Mouse (Mus musculus) CD4-positive, CD25-positive, alpha-beta regulatory T cell, adult 4 months (primary cell): ENCODE measurements around the gene Dvl1. TPM values are rescaled to one million over a fixed set of nuclear protein-coding genes. Genes with fewer than 3 reads are reported as not detected.
A peak's percentile ranks its signal among the peaks of the same experiment; 100 is the strongest.

Source experiments
- ATAC-seq: one replicate; pipeline ENCODE4 v1.8.0; 2017
- polyA plus RNA-seq, 2 experiments: library from polyadenylated mRNA; unstranded; fragments of 100-300 nt; shearing (Covaris generic); gene quantifications; one replicate each; pipeline ENCODE4 v1.2.1; 2017

Dvl1 gene
- polyA plus RNA-seq, result 1 to 10 TPM; 2.2 to 4.7 TPM

GRCm38 (mm10) chr4:155846871-155847578, at the start of gene Dvl1:
Gene Dvl1 (plus strand): TSS chr4:155847402.
- ATAC-seq, result peak; percentile 86

GRCm38 (mm10) chr4:155802075-155802474, 45.1 kb upstream of the Dvl1 start:
- no peak for ATAC-seq

- peak; percentile 58 for ATAC-seq
Observed at GRCm38 (mm10) chr4:155802741-155803339, 44.4 kb upstream of the Dvl1 start, which contains the start of gene Mrpl20. Gene Mrpl20 (plus strand): TSS chr4:155802878.

GRCm38 (mm10) chr4:155803340-155804041, 43.7 kb upstream of the Dvl1 start:
- ATAC-seq, result peak; percentile 97

GRCm38 (mm10) chr4:155807841-155808240, 39.4 kb upstream of the Dvl1 start:
- no peak for ATAC-seq

GRCm38 (mm10) chr4:155811929-155812664, 35.1 kb upstream of the Dvl1 start, which contains the start of gene Ccnl2:
Gene Ccnl2 (plus strand): TSS chr4:155812489.
- peak; percentile 99 for ATAC-seq

- peak; percentile 13 for ATAC-seq
Observed at GRCm38 (mm10) chr4:155812665-155813181, 34.5 kb upstream of the Dvl1 start.

- no peak for ATAC-seq
Observed at GRCm38 (mm10) chr4:155817533-155817932, 29.7 kb upstream of the Dvl1 start.

- ATAC-seq, result no peak
Observed at GRCm38 (mm10) chr4:155821025-155821424, 26.2 kb upstream of the Dvl1 start.

- ATAC-seq, result no peak
Observed at GRCm38 (mm10) chr4:155823443-155823842, 23.8 kb upstream of the Dvl1 start.

GRCm38 (mm10) chr4:155829866-155830265, 17.3 kb upstream of the Dvl1 start:
- no peak for ATAC-seq

- ATAC-seq, result no peak
Observed at GRCm38 (mm10) chr4:155830596-155830995, 16.6 kb upstream of the Dvl1 start.

GRCm38 (mm10) chr4:155831205-155831766, 15.9 kb upstream of the Dvl1 start, which contains the start of gene Aurkaip1:
Gene Aurkaip1 (plus strand): TSS chr4:155831272.
- peak; percentile 88 for ATAC-seq

- no peak for ATAC-seq
Observed at GRCm38 (mm10) chr4:155831831-155832230, 15.4 kb upstream of the Dvl1 start.

GRCm38 (mm10) chr4:155832321-155832720, 14.9 kb upstream of the Dvl1 start:
- no peak for ATAC-seq

GRCm38 (mm10) chr4:155833234-155833633, 14.0 kb upstream of the Dvl1 start:
- ATAC-seq, result no peak

GRCm38 (mm10) chr4:155833836-155834235, 13.4 kb upstream of the Dvl1 start:
- peak; percentile 44 for ATAC-seq

- ATAC-seq, result no peak
Observed at GRCm38 (mm10) chr4:155837404-155838010, 9.7 kb upstream of the Dvl1 start.

- no peak for ATAC-seq
Observed at GRCm38 (mm10) chr4:155838187-155839153, 8.7 kb upstream of the Dvl1 start.

- ATAC-seq, result no peak
Observed at GRCm38 (mm10) chr4:155839483-155839910, 7.7 kb upstream of the Dvl1 start, which contains the start of gene Mxra8. Gene Mxra8 (plus strand): TSS chr4:155839680.
